Mouse (Mus musculus) bone marrow macrophage, adult 2 months (primary cell): ENCODE results near the gene Drap1. TPM values are rescaled to one million over a fixed set of nuclear protein-coding genes. Genes with fewer than 3 reads are reported as not detected.
A peak's percentile ranks its signal among the peaks of the same experiment; 100 is the strongest.

Source experiments
- H3K27ac ChIP-seq: 2 replicates; pipeline ENCODE4 v1.5.1; 2012; ENCODE audit warnings: low read depth, low read length; ENCODE audit not compliant: insufficient read depth
- H3K4me1 ChIP-seq: 2 replicates; pipeline ENCODE4 v1.6.1; 2012; ENCODE audit warnings: low read length; ENCODE audit not compliant: control insufficient read depth, insufficient read depth
- H3K4me3 ChIP-seq: 2 replicates; pipeline ENCODE4 v1.5.1; 2012; ENCODE audit warnings: mild to moderate bottlenecking, low read length, moderate library complexity; ENCODE audit not compliant: insufficient read depth
- CTCF ChIP-seq: IDR thresholded peaks from 2 replicates; pipeline ENCODE4 v1.5.1; 2012; ENCODE audit warnings: low read depth, mild to moderate bottlenecking, low read length, moderate library complexity
- POLR2A ChIP-seq: IDR thresholded peaks from 2 replicates; pipeline ENCODE4 v1.6.1; 2012; ENCODE audit warnings: mild to moderate bottlenecking, low read depth, low read length, borderline replicate concordance
- polyA plus RNA-seq: library from polyadenylated mRNA; stranded (reverse); fragments of >200 nt; gene quantifications from 2 replicates; pipeline ENCODE4 v1.2.4, GENCODE M21; 2012; ENCODE audit not compliant: missing spikeins, insufficient read depth, insufficient read length

Gene Drap1
- polyA plus RNA-seq, 1 experiment: 167 TPM

GRCm38 (mm10) chr19:5461411-5461810 is 36.6 kb upstream of the Drap1 start:
- Histone ChIP-seq H3K4me3 (peak overlapping the region; percentile 80), H3K27ac (no peak overlapping the region), H3K4me1 (peaks cover 11% of the 10 kb centered on the region)
- no peak for TF ChIP-seq POLR2A
- no peak for TF ChIP-seq CTCF

DNA sequence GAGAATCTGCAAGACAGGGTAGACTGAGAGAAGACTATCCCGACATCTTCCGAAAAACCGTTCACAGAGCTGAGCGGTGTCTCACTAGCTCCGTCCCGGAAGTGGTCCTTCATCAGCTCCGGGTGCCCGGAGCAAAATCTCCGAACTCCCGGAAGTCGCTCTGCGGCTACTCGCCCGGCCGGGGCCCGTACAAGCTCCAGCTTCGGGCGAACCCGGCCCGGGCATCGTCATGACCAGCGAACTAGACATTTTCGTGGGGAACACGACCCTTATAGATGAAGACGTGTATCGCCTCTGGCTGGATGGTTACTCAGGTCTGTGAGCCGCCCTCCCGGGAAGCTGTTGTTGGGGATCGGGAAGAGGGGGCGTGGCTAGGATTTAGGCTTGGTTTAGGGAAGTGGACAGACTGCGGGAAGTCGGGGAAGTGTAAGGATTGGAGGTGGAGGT is 35.7 kb upstream of the Drap1 start, which contains the start of gene Fibp:
Fibp (plus strand) TSS at position 151 of the 447 bp plus-strand sequence.
- H3K4me3 ChIP-seq: peak within 1 kb of the TSS; percentile 80
- peaks cover 14% of the 10 kb centered on the region for H3K4me1 ChIP-seq
- H3K27ac ChIP-seq: peak within 1 kb of the TSS; percentile 80
- TF ChIP-seq POLR2A: peak; percentile 93
- no peak for TF ChIP-seq CTCF

- Histone ChIP-seq H3K4me3 (peak overlapping the region; percentile 80), H3K27ac (0 out of 2 replicates have a peak overlapping the region, but pooled peaks have one; percentile 25), H3K4me1 (peaks cover 14% of the 10 kb centered on the region)
- no peak for TF ChIP-seq POLR2A
- TF ChIP-seq CTCF: no peak
These were observed 35.1 kb upstream of the Drap1 start for GRCm38 (mm10) chr19:5459896-5460295.

DNA sequence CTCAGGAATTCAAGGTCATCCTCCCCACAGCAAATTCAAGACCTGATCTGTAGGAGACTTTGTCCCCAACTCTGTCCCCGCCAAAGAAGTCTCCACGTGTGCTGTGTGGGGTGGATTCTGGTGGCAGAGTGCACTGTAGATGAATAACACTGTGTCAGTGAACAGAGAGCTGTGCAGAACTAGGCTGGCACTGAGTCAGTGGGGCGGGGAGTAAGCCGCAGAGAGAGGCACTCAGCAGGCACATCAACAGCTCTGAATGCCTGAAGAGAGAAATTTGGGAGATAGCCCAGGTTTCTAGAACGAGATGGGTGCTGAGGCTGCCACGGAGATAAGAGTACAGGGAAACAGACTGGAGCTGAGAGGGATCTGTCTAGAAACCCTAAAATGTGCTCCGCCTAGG is 34.2 kb upstream of the Drap1 start:
- Histone ChIP-seq H3K4me3 (no peak overlapping the region), H3K27ac (no peak overlapping the region), H3K4me1 (peaks cover 14% of the 10 kb centered on the region)
- TF ChIP-seq CTCF: no peak
- no peak for TF ChIP-seq POLR2A

DNA sequence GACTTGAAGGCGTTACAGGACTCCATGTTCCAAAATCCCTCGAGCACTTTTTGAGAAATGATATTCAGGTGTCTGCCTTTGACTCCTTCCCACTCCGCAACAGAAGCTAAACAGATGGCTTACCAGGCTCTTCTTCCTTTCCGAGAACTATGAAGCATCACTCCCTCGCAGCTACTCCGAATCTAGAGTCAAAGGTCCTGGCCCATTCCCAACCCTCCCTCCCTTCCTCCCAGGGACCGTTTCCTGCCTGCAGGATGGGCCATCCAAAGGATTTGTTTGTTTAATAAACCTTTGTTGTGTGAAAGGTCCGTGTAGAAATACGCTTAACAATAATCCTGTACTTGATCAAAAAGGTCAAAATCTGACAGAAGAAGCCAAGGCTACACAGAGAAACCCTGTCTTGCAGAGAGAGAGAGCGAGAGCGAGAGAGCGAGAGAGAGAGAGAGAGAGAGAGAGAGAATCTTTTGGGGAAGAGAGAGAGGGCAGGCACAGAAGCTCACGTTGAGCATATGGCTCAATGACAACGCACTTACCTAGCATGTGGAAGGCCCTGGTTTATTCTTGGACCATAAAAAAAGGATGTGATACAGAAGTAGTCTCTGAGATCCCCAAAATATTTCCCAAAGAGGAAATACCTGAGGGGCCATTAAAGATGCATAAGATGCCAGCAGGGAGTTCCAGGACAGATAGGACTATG is 33.1 kb upstream of the Drap1 start, which contains the start of gene Ccdc85b:
Ccdc85b (minus strand) TSS at position 149 of the 697 bp plus-strand sequence.
- Histone ChIP-seq H3K4me3 (peak within 1 kb of the TSS; percentile 95), H3K4me1 (peaks cover 14% of the 10 kb centered on the region), H3K27ac (peak within 1 kb of the TSS; percentile 53)
- TF ChIP-seq CTCF (0 out of 2 replicates have a peak, but pooled peaks have one; percentile 19), POLR2A (no peak)

DNA sequence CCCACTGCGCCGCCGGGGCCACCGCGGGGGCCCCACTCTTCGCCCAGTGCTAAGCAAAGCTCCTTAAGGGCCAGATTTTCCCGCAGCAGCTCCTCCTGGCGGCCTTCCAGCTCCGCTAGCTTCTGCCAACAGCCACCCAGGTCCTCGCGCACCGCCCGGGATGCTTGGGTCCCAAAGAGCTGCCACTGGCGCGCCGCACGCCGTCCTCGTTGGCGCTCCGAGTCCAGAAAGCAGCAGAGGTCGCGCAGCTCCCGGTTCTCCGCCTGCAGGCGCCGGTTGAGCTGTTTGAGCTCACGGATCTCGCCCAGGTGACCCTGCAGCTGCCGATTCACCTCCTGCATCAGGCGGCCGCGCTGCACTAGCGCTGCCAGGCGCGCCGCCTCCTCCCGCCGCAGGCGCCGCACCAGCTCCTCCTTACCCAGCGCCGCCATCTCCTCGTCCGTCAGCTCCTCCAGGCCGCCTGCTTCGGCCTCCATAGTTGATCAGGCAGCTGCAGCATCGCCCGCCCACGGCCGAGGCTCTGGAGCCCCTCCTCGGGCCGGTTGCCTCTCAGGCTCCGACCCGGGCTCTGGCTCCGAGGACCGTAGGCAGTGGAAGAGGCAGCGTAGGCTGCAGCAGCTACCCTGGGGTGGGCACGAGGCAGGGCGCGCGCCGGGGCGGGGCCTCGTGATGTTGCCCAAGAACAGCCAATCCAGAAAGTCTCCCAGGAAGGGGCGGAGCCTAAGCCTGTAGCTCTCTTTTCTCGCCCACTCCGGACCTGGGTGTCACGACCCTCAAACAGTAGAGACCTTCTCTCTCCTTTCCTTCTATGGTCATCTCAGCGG is 32.4 kb upstream of the Drap1 start:
- TF ChIP-seq POLR2A (peak; percentile 57; the same call in 1 of the 2 replicates), CTCF (no peak)
- Histone ChIP-seq H3K4me3 (peak overlapping the region; percentile 95), H3K27ac (peak overlapping the region; percentile 53), H3K4me1 (peaks cover 14% of the 10 kb centered on the region)

- no peak for TF ChIP-seq CTCF
- no peak for TF ChIP-seq POLR2A
- Histone ChIP-seq H3K4me1 (peaks cover 10% of the 10 kb centered on the region), H3K27ac (no peak overlapping the region), H3K4me3 (peak overlapping the region; percentile 95)
These were observed 31.6 kb upstream of the Drap1 start for GRCm38 (mm10) chr19:5456241-5456921.

DNA sequence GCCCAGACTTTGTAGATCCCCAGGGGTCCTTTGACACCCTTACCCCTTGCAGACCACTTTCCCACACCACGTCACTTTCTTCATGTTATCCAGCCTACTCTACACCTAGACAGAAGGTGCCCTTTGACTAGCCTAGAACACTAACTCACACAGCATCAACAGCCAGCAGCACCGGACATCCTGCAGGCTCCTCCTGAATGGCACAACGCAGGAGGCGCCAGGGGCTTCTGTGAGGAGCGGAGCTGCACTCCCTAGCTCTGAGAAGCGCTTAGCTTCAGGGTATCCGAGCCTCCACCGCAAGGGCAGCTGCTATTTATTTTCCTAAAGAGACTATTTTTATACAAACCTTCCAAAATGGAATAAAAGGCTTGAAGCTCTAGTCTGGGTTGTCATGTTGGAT is 30.8 kb upstream of the Drap1 start:
- Histone ChIP-seq H3K4me3 (no peak overlapping the region), H3K27ac (no peak overlapping the region), H3K4me1 (peaks cover 8% of the 10 kb centered on the region)
- no peak for TF ChIP-seq POLR2A
- TF ChIP-seq CTCF: no peak

DNA sequence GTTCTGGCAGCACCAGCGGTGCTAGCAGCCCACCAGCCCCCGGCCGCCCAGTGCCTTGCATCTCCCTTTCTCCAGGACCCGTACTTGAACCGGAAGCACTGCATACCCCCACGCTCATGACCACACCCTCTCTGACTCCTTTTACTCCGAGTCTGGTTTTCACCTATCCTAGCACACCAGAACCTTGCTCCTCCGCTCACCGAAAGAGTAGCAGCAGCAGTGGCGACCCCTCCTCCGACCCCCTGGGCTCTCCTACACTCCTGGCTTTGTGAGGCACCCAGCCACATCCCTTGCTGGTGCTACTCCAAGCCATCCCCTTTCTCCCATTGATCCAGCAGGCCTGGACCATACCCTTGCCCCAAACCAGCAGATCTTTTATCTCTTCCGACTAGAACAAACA is 30.3 kb upstream of the Drap1 start:
- peaks cover 8% of the 10 kb centered on the region for H3K4me1 ChIP-seq
- no peak overlapping the region for H3K27ac ChIP-seq
- no peak overlapping the region for H3K4me3 ChIP-seq
- TF ChIP-seq CTCF (no peak), POLR2A (no peak)

- Histone ChIP-seq H3K27ac (no peak overlapping the region), H3K4me3 (no peak overlapping the region), H3K4me1 (peaks cover 9% of the 10 kb centered on the region)
- TF ChIP-seq POLR2A: no peak
- TF ChIP-seq CTCF: no peak
These were observed 27.0 kb upstream of the Drap1 start for GRCm38 (mm10) chr19:5451766-5452165.
